Mouse (Mus musculus): Measurements from ENCODE around the gene Zfp592.
"Not testable (repeated sequence)": the region's sequence is repeated elsewhere in the genome, so short reads cannot be mapped to it uniquely, and the experiment has no call there.

- TF ChIP-seq CTCF, EP300 (IDR thresholded peaks at IDR 0.05; ENCODE audit: low read depth): not testable (repeated sequence)
Measured at GRCm38 (mm10) chr7:80972920-80973637, 20.4 kb upstream of the Zfp592 start.
